Mouse (Mus musculus) heart, postnatal 0 days (tissue): Measurements from ENCODE around the gene Suds3.

Source experiments
- CTCF ChIP-seq: IDR thresholded peaks from 2 replicates; pipeline ENCODE4 v1.5.1; 2016; ENCODE audit warnings: antibody characterized with exemption, control low read depth, low read depth
- EP300 ChIP-seq: IDR thresholded peaks from 2 replicates; pipeline ENCODE4 v1.6.1; 2016; ENCODE audit warnings: antibody characterized with exemption, low read depth

DNA sequence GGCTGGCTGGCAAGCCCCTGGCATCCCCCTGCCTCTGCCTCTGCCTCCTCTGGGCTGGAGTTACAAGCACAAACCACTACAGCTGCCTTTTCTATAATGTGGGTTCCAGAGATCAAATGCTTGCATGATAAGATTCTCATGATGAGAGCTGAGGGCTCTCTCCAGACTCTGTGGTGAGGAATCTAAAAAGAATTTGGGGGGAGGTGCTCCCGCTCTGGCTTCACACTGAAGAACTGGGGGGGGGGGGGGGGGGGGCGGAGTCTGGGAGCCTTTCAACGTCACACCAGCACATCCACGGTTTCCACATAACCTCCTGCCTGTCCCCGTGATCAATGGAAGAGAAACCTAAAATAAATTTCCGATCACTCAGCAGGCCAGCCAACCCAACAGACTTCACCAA, 26.1 kb downstream of the Suds3 start:
- TF ChIP-seq CTCF (no peak), EP300 (no peak)
